Mouse (Mus musculus) A20 (cell line): ENCODE data around the gene Dennd5a.
A peak's percentile ranks its signal among the peaks of the same experiment; 100 is the strongest.

Source experiments
- DNase-seq: peaks from one replicate; pipeline ENCODE4 v3.0.0-alpha.2; 2011; ENCODE audit warnings: low read depth, low spot score

Gene Dennd5a

GRCm38 (mm10) chr7:109886249-109886648, 74.0 kb downstream of the Dennd5a start:
- DNase-seq = peak; percentile 8

GRCm38 (mm10) chr7:109882574-109882973, 77.7 kb downstream of the Dennd5a start:
- DNase-seq = no peak

GRCm38 (mm10) chr7:109881561-109882099, 78.6 kb downstream of the Dennd5a start:
- no peak for DNase-seq

GRCm38 (mm10) chr7:109879158-109879557, 81.1 kb downstream of the Dennd5a start:
- DNase-seq = no peak

- DNase-seq = no peak
Measured at GRCm38 (mm10) chr7:109876085-109876484, 84.2 kb downstream of the Dennd5a start.

- no peak for DNase-seq
Measured at GRCm38 (mm10) chr7:109875598-109875997, 84.7 kb downstream of the Dennd5a start.

GRCm38 (mm10) chr7:109875033-109875432, 85.2 kb downstream of the Dennd5a start:
- DNase-seq = no peak

- DNase-seq = no peak
Measured at GRCm38 (mm10) chr7:109873170-109873569, 87.1 kb downstream of the Dennd5a start.

GRCm38 (mm10) chr7:109871232-109871631, 89.0 kb downstream of the Dennd5a start:
- DNase-seq = no peak

GRCm38 (mm10) chr7:109868498-109868897, 91.8 kb downstream of the Dennd5a start:
- DNase-seq = peak; percentile 16

- DNase-seq = no peak
Measured at GRCm38 (mm10) chr7:109866643-109867042, 93.6 kb downstream of the Dennd5a start.

- no peak for DNase-seq
Measured at GRCm38 (mm10) chr7:109865370-109866229, 94.7 kb downstream of the Dennd5a start, which contains the start of gene Scube2. Gene Scube2, minus strand, starts transcription at chr7:109865679.

- DNase-seq = no peak
Measured at GRCm38 (mm10) chr7:109863561-109863960, 96.7 kb downstream of the Dennd5a start.

GRCm38 (mm10) chr7:109860162-109860561, 100.1 kb downstream of the Dennd5a start:
- DNase-seq = no peak

GRCm38 (mm10) chr7:109859354-109859753, 100.9 kb downstream of the Dennd5a start:
- DNase-seq = no peak

- DNase-seq = no peak
Measured at GRCm38 (mm10) chr7:109852752-109853212, 107.5 kb downstream of the Dennd5a start.

- no peak for DNase-seq
Measured at GRCm38 (mm10) chr7:109852017-109852416, 108.3 kb downstream of the Dennd5a start.

- no peak for DNase-seq
Measured at GRCm38 (mm10) chr7:109850531-109850930, 109.7 kb downstream of the Dennd5a start.

GRCm38 (mm10) chr7:109849750-109850434, 110.4 kb downstream of the Dennd5a start:
- DNase-seq = no peak

GRCm38 (mm10) chr7:109848867-109849733, 111.2 kb downstream of the Dennd5a start:
- DNase-seq = no peak

GRCm38 (mm10) chr7:109844100-109844499, 116.2 kb downstream of the Dennd5a start:
- no peak for DNase-seq
